Mouse (Mus musculus) cerebral cortex, adult 2 months (tissue): Measurements from ENCODE around the gene Krtap1-4.

Experiments
- WGBS: fragments of 180-500 bp; shearing (Covaris S2); methylation state at CpG from one replicate; pipeline ENCODE4 v1.1.7; 2018; 5-methylcytosine and 5-hydroxymethylcytosine counted together

The Krtap1-4 gene

GRCm38 (mm10) chr11:99583245-99583704 lies at the start of gene Krtap1-4:
Gene Krtap1-4, minus strand, starts transcription at chr11:99583654.
- WGBS = 86% methylated on average over 5 of the region's 5 CpGs

GRCm38 (mm10) chr11:99630890-99631289 lies 47.4 kb upstream of the Krtap1-4 start:
- 77% methylated on average over 3 of the region's 3 CpGs for WGBS

- WGBS = 84% methylated on average over 4 of the region's 4 CpGs
Measured at GRCm38 (mm10) chr11:99628138-99628537, 44.7 kb upstream of the Krtap1-4 start, which contains the start of gene Krtap4-1. Gene Krtap4-1, minus strand, starts transcription at chr11:99628238.

DNA sequence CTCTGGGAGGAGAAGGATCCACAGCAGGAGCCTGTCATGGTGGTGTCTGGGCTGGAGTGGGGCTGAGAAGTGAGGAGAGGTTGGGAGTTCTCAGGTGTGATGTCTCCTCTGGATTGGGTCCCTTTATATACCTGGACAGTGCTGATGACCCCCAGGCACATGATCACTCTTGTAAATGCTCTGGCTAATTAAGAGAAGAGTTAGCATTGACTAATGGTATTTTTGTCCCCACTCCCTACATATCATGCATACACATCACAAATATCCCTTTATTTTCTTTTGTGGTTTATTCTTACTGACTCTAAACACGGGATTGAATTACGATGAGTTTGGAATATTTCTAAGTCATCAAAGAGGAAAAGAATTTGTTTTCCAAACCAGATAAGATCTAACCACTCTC lies 36.9 kb upstream of the Krtap1-4 start, which contains the start of gene Gm11562:
Gene Gm11562, minus strand, starts transcription at position 101 of the 400 bp plus-strand sequence.
- 87% methylated on average over 2 of the region's 2 CpGs for WGBS

DNA sequence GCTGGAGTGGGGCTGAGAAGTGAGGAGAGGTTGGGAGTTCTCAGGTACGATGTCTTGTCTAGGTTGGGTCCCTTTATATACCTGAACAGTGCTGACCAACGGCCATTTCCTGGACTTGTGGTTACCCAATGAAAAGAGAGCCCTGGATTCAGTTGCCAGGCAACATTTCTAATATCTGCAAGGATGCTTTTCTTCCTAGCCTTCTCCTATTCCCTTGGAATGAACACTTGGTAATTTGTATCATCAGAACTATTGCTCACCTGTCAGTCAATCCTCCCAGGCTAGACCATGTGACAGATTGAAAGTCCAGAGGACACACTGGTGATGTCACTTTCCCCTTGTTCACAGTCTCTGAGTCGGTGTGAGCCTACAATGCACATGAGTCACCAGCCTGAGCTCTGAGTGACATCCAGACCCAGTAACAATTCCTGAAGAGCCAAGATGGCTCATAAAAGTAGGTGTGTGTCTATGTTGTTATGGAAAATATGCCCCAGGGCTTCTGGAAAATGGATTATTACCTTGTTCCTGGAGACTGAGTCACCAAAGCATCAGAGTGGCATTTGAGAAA lies 31.4 kb upstream of the Krtap1-4 start, which contains the start of gene Krtap2-4:
Gene Krtap2-4, minus strand, starts transcription at position 51 of the 568 bp plus-strand sequence.
- 57% methylated on average over 3 of the region's 3 CpGs for WGBS

DNA sequence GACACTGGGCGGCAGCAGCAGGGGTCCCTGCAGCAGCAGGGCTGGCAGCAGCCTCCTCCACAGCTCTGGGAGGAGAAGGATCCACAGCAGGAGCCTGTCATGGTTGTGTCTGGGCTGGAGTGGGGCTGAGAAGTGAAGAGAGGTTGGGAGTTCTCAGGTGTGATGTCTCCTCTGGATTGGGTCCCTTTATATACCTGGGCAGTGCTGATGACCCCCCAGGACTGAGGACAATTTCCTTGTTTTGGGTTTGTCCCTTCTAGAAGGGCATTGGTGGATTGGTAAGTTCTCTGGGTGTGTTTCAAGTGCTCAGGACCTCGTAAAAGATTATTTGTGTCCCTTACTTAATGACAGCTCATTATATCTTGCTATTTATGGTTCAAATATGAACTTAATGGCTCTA lies 26.6 kb upstream of the Krtap1-4 start, which contains the start of gene Gm11937:
Gene Gm11937, minus strand, starts transcription at position 101 of the 400 bp plus-strand sequence.
- 62% methylated on average over 1 of the region's 2 CpGs for WGBS

DNA sequence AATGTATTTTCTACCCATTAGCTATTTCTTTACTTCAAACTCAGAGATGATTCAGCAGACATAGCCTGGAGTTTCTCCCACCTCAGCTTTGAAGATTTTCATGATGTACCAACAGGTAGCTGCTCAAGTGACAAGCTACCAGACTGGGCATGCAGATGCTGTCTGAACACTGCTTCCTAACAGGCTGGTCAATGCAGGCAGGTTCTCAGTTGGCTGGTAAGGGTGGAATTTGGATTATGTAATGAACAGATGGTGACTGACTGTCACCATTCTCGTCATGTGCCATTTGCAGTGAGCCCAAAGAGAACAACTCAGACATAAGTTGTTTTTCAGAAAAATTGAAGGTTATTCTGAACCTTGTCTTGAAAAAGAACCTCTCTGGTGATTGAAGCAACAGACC lies 25.7 kb upstream of the Krtap1-4 start:
- 40% methylated on average over 1 of the region's 1 CpGs for WGBS

DNA sequence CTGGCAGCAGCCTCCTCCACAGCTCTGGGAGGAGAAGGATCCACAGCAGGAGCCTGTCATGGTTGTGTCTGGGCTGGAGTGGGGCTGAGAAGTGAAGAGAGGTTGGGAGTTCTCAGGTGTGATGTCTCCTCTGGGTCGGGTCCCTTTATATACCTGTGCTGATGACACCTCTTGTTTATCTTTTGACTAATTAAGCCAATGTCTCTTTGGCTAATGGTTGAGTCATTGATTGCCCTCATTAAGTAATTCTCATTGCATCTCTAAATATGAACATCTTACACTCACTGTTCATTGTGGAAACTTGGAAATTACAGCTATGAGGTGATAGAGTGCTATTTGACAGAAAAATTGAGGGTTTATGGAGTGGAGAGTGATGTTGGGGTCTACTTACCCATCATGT lies 19.8 kb upstream of the Krtap1-4 start, which contains the start of gene Gm11938:
Gene Gm11938, minus strand, starts transcription at position 101 of the 400 bp plus-strand sequence.
- 83% methylated on average over 1 of the region's 1 CpGs for WGBS

GRCm38 (mm10) chr11:99597742-99598141 lies 14.3 kb upstream of the Krtap1-4 start, which contains the start of gene Krtap9-3:
Gene Krtap9-3, minus strand, starts transcription at chr11:99598105.
- WGBS = 69% methylated on average over 6 of the region's 6 CpGs

- 86% methylated on average over 6 of the region's 6 CpGs for WGBS
Measured at GRCm38 (mm10) chr11:99590981-99591380, 7.5 kb upstream of the Krtap1-4 start, which contains the start of gene Krtap1-3. Gene Krtap1-3, minus strand, starts transcription at chr11:99591339.

GRCm38 (mm10) chr11:99585096-99585495 lies 1.6 kb upstream of the Krtap1-4 start:
- WGBS = 51% methylated on average over 7 of the region's 7 CpGs

DNA sequence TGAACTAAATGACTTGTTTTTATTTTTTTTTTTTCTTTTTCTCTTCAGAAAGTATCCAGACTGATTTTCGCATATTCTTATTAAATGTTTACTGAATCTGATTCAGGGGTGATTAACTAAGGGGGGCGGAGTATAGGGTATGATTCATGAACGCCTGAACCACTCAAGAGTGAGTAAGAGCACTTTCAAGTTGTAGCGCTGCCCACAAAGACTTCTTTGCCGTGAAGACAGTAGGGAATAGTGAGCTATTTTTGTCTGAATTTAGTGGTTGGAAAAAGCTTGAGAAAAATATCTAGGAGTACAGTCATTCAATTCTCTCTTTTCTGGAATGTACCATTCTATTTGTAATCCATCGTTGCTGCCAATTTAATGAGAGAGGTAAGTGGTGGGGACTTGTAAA lies 1.9 kb downstream of the Krtap1-4 start:
- 44% methylated on average over 6 of the region's 6 CpGs for WGBS

DNA sequence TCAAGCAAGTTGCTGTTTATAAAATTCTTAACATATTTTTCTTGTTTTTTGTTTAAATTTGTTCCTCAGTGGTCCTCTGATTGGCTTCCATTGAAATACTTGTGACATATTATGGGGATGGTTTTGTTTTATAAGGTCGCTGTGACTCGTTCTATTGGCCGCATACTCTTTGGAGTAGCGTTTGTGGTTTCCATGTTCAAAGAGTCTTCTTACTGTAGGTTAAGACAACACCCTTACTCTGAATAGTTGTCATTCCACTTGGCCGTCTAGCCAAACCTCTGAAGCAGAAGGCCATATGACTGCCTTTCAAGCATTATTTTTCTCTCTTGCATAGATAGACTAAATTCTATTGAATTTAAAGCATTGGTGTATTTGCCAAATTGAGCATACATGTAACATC lies 2.4 kb downstream of the Krtap1-4 start:
- WGBS = 92% methylated on average over 5 of the region's 5 CpGs

GRCm38 (mm10) chr11:99580636-99581035 lies 2.8 kb downstream of the Krtap1-4 start, which contains the start of gene Krtap1-5:
Gene Krtap1-5, minus strand, starts transcription at chr11:99581016.
- 82% methylated on average over 6 of the region's 6 CpGs for WGBS

DNA sequence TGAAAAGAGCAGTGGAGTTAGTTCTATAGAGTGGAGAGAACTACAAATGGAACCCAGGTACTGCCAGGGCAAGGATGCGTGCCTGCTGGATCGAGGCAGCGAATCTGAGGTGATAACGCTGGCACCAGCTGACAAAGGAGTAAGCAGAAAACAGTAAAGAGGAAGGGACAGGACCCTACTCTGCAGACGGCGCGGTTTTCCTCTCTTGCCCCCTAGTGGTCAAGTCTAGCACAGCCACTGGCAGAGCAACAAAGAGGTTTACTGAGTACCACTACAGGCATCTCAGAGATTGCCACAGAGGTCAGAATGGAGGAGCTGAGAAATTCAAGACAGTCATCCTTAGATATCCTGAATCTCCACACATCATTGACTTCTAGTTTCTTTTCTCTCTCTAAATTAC lies 9.3 kb downstream of the Krtap1-4 start:
- 7% methylated on average over 7 of the region's 7 CpGs for WGBS

DNA sequence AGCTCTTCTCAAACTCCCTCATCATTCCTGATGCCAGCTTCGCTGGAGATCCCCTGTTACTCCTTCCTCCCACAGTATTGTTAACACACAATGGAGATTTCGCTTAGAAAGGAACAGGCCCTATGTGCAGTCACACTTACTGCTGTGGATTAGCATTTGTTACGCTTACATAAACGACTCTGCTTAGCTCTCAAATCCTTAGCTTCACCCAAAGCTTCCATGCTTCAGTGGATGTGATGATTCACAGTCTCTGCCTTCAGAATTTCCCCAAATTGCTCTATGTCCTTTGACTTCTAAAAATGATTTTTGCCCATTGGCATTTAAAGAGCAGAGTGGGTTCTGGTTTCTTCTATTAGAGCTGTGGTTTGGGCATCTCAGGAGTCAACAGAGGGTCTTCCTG lies 10.3 kb downstream of the Krtap1-4 start:
- 39% methylated on average over 4 of the region's 4 CpGs for WGBS

DNA sequence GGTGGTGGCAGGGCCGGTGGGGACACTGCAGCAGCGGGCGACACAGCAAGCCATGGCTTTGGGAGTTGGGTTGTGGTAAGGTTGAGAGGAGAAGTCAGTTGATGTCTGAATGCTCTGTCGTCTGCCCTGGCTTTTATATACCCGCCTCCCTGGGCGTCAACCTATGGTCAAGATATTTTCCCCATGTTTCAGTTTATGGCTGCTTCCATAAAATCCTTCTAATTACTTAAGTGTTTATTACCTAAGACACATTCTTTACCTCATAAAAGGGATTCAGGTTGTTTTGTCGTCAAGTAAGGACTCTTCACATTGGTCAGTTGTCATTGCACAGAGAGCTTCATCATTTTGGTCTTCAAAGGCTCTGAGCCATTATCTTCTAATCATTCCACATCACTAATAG lies 16.9 kb downstream of the Krtap1-4 start, which contains the start of gene Krtap3-1:
Gene Krtap3-1, minus strand, starts transcription at position 101 of the 400 bp plus-strand sequence.
- whole genome bisulfite sequencing = 93% methylated on average over 7 of the region's 7 CpGs

GRCm38 (mm10) chr11:99562580-99562979 lies 20.9 kb downstream of the Krtap1-4 start:
- WGBS = 81% methylated on average over 6 of the region's 6 CpGs

GRCm38 (mm10) chr11:99559366-99559765 lies 24.1 kb downstream of the Krtap1-4 start, which contains the start of gene Gm11939:
Gene Gm11939, minus strand, starts transcription at chr11:99559466.
- 89% methylated on average over 9 of the region's 9 CpGs for WGBS

GRCm38 (mm10) chr11:99557976-99558745 lies 25.3 kb downstream of the Krtap1-4 start:
- 48% methylated on average over 3 of the region's 3 CpGs for WGBS

GRCm38 (mm10) chr11:99556753-99557152 lies 26.7 kb downstream of the Krtap1-4 start, which contains the start of gene Krtap3-2:
Gene Krtap3-2, minus strand, starts transcription at chr11:99556853.
- WGBS = 85% methylated on average over 2 of the region's 2 CpGs

DNA sequence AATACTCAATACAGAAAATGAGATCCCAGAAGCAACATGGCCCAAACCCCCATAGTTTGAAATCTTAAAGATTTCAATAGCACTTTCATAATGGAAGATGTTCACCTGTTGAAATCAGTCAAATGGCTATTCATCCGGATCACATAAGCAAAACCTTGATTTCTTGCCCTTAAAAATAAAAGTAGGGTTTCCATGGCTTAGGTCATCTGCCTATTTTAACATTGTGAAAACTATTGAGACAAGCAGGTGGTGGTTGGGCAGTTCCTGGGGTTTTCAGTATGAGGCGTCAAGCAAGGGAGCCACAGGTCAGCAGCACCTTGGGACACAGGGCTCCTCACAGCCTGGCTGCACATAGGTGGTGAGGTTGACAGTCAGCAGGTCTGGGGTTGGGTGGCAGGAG lies 27.3 kb downstream of the Krtap1-4 start:
- WGBS = 94% methylated on average over 2 of the region's 2 CpGs
